Mouse (Mus musculus) megakaryocyte progenitor cell, adult 5-6 weeks (primary cell): ENCODE data around the gene Lyrm1. TPM values are rescaled to one million over a fixed set of nuclear protein-coding genes. Genes with fewer than 3 reads are reported as not detected.

ENCODE experiments used
- ATAC-seq: replicated peaks from 2 replicates; pipeline ENCODE4 v1.8.0; 2016; ENCODE audit warnings: mild to moderate bottlenecking, moderate TSS enrichment, inconsistent platforms; ENCODE audit not compliant: poor library complexity
- total RNA-seq, 2 experiments: library from RNA; stranded (forward) in 1 of 2; stranded (reverse) in 1 of 2; fragments of 157-497, 149-512 nt in 1 of 2; fragments of 200-1000 nt in 1 of 2; gene quantifications; 2 replicates each; pipeline versions ENCODE4 v1.2.3 to v1.2.4; 2015 to 2017

The Lyrm1 gene
- total RNA-seq, 2 experiments from 2014 or later, result 1.7 to 3.1 TPM

- no peak for ATAC-seq
Measured at GRCm38 (mm10) chr7:119960006-119960405, 64.3 kb downstream of the Lyrm1 start.

DNA sequence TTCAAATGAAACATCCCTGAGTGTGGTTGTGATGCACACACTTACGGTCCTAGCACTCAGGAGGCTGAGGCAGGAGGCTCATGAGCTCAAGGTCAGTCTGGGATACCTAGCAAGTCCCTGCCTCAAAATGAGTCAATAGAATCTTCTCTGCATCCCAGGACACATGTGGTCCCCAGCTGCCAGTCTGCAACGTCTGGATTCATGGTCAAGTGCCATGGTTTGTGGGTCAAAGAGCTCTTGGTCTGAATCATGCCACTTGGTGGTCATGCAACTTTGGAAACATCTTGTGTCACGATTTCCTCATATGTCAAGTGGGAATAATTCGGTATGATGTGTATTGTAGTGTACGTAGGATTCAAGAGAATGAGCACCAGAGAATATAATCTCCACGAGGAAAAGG lies 64.9 kb downstream of the Lyrm1 start:
- ATAC-seq, result no peak

DNA sequence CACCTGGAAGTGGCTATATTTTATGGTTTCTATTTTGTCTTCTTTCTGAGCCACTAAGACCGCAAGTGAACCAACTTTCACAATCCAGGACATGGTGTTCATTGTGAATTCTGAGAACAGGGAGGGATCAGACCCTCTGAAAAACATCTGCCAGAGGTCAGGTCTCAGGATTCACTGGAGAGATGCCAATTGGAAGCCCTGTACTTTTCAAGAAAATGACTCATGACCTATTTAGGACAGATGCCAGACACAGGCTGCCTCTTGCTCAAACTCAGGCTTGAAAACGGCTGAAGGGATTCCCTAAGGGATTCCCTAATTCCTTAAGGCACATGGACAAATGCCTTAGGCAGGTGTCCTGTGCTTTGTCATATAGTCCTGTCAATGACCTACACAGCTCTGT lies 65.4 kb downstream of the Lyrm1 start:
- ATAC-seq, result no peak

DNA sequence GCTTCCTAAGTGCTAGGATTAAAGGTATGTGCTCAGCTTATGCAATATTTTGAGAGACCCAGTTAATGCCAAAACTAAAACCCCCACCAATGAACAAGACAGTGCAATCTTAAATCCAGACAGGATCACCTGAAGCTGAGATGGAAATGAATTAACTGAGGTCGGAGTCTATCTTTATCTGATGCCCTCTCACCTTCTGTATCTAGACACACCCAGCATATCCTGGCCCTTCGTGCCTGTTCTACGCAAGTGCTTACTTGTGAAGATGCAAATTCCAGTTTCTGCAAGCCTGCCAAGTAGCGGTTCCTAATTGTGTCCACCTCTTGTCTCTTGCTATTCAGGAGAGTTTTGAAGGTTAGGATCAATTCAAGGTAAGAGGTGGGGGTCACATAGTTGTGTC lies 69.5 kb downstream of the Lyrm1 start:
- no peak for ATAC-seq

DNA sequence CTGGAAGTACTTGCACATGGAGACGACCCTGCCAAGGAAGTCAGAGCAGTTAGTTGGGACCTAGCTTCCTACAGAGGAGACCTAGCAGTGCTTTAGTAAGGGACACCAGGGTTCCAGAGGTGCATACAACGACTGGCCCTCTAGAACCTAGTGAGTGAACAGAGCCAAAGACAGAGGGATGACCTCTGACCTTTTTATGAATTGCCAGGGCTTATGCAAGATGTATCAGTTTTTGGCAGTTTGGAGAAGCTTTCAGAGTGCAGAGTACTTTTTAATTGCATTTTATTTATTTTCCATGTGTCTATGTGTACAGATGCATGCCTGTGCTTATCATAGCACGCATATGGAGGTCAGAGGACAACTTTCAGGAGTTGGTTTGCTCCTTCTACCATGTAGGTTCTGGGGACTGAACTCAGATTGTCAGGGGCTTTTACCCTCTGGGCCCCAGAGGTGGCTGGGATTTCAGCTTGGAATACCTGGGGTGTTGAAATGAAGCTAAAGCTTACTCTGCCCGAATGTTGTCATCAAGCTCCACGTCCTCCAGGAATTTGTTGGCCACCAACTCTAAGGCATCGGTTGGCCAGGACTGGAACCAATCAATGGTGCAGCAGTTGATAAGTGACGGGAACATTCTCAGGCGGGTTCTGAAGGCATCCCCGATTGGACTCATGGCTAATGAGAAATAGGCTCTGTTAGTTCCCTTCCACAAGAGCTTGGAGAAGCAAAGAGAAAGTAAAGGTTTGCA lies 70.2 kb downstream of the Lyrm1 start:
- no peak for ATAC-seq

DNA sequence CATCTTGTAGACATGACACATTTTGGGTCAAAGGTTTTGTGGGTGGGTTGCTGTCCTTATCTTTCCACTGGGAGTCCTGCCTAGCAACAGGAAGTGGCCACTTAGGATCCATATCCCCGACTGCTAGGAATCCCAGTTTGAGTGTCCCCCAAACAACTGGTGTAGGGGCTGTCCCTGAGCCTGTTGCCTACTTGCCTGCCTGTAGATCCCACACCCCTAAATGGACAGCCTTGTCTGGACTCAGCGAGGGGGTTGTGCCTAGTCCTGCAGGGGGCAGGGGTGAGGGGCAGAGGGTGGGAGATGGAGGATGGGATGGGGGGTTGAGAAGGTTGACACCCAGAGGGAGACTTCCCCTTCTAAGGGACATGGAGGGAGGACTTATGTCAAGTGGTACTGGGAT lies 73.7 kb downstream of the Lyrm1 start:
- ATAC-seq, result no peak

- no peak for ATAC-seq
Measured at GRCm38 (mm10) chr7:119974214-119974613, 78.6 kb downstream of the Lyrm1 start.

DNA sequence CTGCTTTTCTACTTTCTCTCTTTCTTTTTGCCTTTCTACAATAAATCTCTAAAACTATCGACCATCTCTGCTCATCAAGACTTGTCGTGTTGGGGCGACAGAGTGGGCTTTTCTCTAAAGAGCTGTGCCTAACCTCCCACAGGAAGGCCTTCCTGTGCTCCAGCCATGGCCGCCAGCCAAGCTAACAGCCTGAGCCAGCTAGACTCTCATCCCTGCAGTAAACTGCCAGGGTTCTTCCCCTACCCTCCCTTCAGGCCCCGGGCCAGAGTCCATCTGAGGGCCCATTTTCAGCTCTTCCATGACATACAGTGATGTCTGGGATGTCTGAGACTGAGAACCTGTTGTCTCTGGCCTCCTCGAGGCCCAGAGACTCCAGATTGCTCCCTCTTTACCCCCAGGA lies 80.6 kb downstream of the Lyrm1 start:
- ATAC-seq, result no peak

GRCm38 (mm10) chr7:119977574-119977973 lies 81.9 kb downstream of the Lyrm1 start:
- peak; percentile 69 for ATAC-seq

- ATAC-seq, result no peak
Measured at GRCm38 (mm10) chr7:119978576-119978975, 82.9 kb downstream of the Lyrm1 start.

GRCm38 (mm10) chr7:119980170-119980569 lies 84.5 kb downstream of the Lyrm1 start:
- ATAC-seq, result no peak

DNA sequence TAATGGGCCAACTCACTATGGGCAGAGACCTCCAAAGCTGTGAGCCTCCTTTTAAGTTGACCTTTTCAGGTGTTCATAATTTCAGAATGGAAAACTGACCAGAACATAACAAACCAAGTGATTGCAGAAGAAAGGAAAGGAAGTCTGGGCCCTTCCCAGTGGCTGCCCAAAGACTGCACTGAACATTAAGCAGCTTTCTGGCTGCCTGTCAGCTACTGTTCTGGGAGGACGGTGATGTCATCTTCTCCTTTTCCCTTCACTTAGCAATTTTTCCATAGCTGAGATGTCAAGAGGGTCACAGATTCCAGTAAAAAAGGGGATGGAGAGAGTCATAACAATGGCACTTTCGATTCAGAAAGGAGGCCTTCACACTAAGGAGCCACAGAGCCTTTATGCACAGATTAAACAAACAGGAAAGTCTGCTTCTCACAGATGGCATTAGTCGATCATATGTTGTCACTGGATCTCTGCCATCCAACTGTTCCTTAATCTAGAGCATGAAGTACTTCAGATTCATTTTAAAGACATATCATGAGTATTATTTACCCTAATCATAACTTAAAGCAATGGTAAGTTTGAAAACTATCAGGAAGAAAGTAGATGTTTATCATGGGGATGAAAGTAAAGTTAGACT lies 89.7 kb downstream of the Lyrm1 start:
- no peak for ATAC-seq

DNA sequence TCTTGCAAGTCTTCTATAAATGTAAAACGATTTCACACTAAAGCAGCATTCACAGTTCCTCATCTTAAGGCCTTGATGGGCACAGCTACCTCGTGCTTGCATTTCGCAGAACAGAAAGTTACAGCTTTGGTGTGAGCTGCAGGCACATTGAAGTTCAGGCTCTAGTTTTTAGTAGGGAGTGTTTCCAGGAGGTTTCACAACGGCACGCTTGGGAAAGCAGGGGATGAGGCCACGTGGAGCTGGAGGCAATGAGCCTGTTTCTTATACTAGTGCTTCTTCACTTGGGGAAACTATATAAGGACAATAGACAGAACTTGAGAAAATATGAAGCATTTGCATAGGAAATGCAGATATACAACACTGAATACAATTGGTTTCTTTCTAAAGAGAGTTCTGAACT lies 101.4 kb downstream of the Lyrm1 start:
- no peak for ATAC-seq

Other genes with a start within 250 kb of the Lyrm1 start
- gene Acsm4, start 205.8 kb upstream of the Lyrm1 start, total RNA-seq (2015), result not detected in 2 replicates
- gene Acsm4, start 205.8 kb upstream of the Lyrm1 start, total RNA-seq (2017), result not detected in 2 replicates
- gene Thumpd1, start 175.1 kb upstream of the Lyrm1 start, total RNA-seq (2015), result 40.7 and 42.7 TPM in 2 replicates
- 107 and 127 TPM in 2 replicates for gene Thumpd1, start 175.1 kb upstream of the Lyrm1 start, total RNA-seq (2017)
- not detected in 2 replicates for gene Acsm3, start 134.9 kb upstream of the Lyrm1 start, total RNA-seq (2015)
- gene Acsm3, start 134.9 kb upstream of the Lyrm1 start, total RNA-seq (2017), result not detected in 2 replicates
- gene Rexo5, start 101.9 kb upstream of the Lyrm1 start, total RNA-seq (2015), result 27.5 and 50.9 TPM in 2 replicates
- gene Rexo5, start 101.9 kb upstream of the Lyrm1 start, total RNA-seq (2017), result 25.4 and 47.8 TPM in 2 replicates
- gene Eri2, start 101.8 kb upstream of the Lyrm1 start, total RNA-seq (2015), result 15.1 and 20.5 TPM in 2 replicates
- gene Eri2, start 101.8 kb upstream of the Lyrm1 start, total RNA-seq (2017), result 12.7 and 14.6 TPM in 2 replicates
- gene Dcun1d3, start 437 bp downstream of the Lyrm1 start, total RNA-seq (2015), result 2.2 and 3.0 TPM in 2 replicates
- gene Dcun1d3, start 437 bp downstream of the Lyrm1 start, total RNA-seq (2017), result 2.3 and 5.4 TPM in 2 replicates
- not detected in 2 replicates for gene Dnah3, start 199.4 kb downstream of the Lyrm1 start, total RNA-seq (2015)
- not detected in 2 replicates for gene Dnah3, start 199.4 kb downstream of the Lyrm1 start, total RNA-seq (2017)
- gene Tmem159, start 206.5 kb downstream of the Lyrm1 start, total RNA-seq (2015), result 8.7 and 12.8 TPM in 2 replicates
- gene Tmem159, start 206.5 kb downstream of the Lyrm1 start, total RNA-seq (2017), result 6.1 and 6.3 TPM in 2 replicates
- gene Zp2, start 249.4 kb downstream of the Lyrm1 start, total RNA-seq (2015), result not detected in 2 replicates
- gene Zp2, start 249.4 kb downstream of the Lyrm1 start, total RNA-seq (2017), result not detected in 2 replicates